Mouse (Mus musculus) hindbrain, embryonic 13.5 days (tissue): ENCODE measurements around the gene Cacnb4. TPM values are rescaled to one million over a fixed set of nuclear protein-coding genes. Genes with fewer than 3 reads are reported as not detected.

Source experiments
- ATAC-seq: fragments of 200-750 bp; cut with Nextera tagmentation; 2 replicates; pipeline ENCODE4 v1.8.0; 2017; ENCODE audit warnings: moderate TSS enrichment; ENCODE audit not compliant: low FRiP score
- H3K27ac ChIP-seq: fragments of 300-500 bp; sonication (generic); 2 replicates; pipeline ENCODE4 v1.5.1; 2015; ENCODE audit warnings: inconsistent platforms, mild to moderate bottlenecking, moderate library complexity
- H3K27me3 ChIP-seq: fragments of 300-500 bp; sonication (generic); 2 replicates; pipeline ENCODE4 v1.6.1; 2015; ENCODE audit warnings: mild to moderate bottlenecking, inconsistent platforms
- H3K36me3 ChIP-seq: fragments of 300-500 bp; sonication (generic); 2 replicates; pipeline ENCODE4 v1.6.1; 2015; ENCODE audit warnings: mild to moderate bottlenecking, inconsistent platforms
- H3K4me1 ChIP-seq: fragments of 300-500 bp; sonication (generic); replicated peaks from 2 replicates; pipeline ENCODE4 v1.6.1; 2015; ENCODE audit warnings: inconsistent platforms
- H3K4me2 ChIP-seq: fragments of 300-500 bp; sonication (generic); 2 replicates; pipeline ENCODE4 v1.6.1; 2015; ENCODE audit warnings: inconsistent platforms, mild to moderate bottlenecking, moderate library complexity
- H3K4me3 ChIP-seq: fragments of 300-500 bp; sonication (generic); 2 replicates; pipeline ENCODE4 v1.5.1; 2015; ENCODE audit warnings: mild to moderate bottlenecking, inconsistent platforms
- H3K9ac ChIP-seq: fragments of 300-500 bp; sonication (generic); 2 replicates; pipeline ENCODE4 v1.6.1; 2015; ENCODE audit warnings: mild to moderate bottlenecking, inconsistent platforms
- H3K9me3 ChIP-seq: fragments of 300-500 bp; sonication (generic); 2 replicates; pipeline ENCODE4 v1.6.1; 2016; ENCODE audit warnings: inconsistent platforms
- WGBS: fragments of 180-500 bp; shearing (Covaris S2); methylation state at CpG from one replicate; pipeline ENCODE4 v1.1.7; 2015; 5-methylcytosine and 5-hydroxymethylcytosine counted together
- polyA plus RNA-seq: library from polyadenylated mRNA; unstranded; fragments of >200 nt; fragmentation: Nextera tagmentation; extraction: Ambion mirVana; gene quantifications from 2 replicates; pipeline ENCODE4 v1.2.1, GENCODE M21; 2015

Gene Cacnb4
- polyA plus RNA-seq, 1 experiment from 2014 or later: 13.3 TPM

DNA sequence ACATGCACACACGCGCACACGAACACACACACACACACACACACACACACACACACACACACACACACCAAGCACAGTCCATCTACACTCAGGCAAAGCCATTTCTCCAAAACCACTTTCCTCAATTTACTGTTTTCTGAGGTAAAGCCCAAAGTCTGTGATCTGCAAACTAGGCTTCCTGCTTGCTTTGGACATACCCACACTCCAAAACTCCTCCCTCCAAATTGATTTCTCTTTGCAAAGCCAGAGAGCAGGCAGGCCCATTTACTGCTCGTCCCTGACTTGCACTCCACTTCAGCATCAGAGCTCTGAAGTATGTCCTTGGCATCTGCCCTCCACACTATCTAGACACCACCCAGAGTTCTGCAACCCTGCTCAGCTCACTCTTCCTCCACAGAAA lies 958 bp upstream of the Cacnb4 start:
- Histone ChIP-seq H3K4me3 (no peak overlapping the region), H3K27ac (no peak overlapping the region), H3K36me3 (no peaks in the 10 kb centered on the region), H3K9me3 (no peaks in the 10 kb centered on the region), H3K4me2 (no peak overlapping the region), H3K9ac (no peak overlapping the region), H3K4me1 (peaks cover 12% of the 10 kb centered on the region), H3K27me3 (peaks cover 25% of the 10 kb centered on the region)
- WGBS: 74% methylated on average over 3 of the region's 4 CpGs
- no peak for ATAC-seq

DNA sequence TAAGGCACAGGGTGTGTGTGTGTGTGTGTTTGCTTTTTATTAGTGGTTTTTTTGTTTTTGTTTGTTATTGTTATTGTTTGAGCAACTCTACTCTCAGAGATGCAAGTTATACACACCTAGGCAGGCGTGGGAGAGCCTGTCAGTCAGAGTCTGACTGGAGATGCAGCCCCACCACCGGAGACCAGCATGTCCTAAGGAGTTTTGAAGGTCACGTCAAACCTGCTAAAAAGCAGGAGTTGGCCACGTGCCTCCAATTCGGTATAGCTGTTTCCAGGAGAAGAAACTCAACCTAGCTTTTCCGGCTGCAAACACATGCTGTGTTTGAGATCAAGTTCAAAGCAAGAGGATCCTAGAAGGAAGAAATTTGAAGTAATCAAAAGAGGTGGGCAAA lies 277 bp upstream of the Cacnb4 start:
- WGBS: 13% methylated on average over 6 of the region's 6 CpGs
- H3K9ac ChIP-seq: peak overlapping the region; percentile 77; the same call in 1 of the 2 replicates

DNA sequence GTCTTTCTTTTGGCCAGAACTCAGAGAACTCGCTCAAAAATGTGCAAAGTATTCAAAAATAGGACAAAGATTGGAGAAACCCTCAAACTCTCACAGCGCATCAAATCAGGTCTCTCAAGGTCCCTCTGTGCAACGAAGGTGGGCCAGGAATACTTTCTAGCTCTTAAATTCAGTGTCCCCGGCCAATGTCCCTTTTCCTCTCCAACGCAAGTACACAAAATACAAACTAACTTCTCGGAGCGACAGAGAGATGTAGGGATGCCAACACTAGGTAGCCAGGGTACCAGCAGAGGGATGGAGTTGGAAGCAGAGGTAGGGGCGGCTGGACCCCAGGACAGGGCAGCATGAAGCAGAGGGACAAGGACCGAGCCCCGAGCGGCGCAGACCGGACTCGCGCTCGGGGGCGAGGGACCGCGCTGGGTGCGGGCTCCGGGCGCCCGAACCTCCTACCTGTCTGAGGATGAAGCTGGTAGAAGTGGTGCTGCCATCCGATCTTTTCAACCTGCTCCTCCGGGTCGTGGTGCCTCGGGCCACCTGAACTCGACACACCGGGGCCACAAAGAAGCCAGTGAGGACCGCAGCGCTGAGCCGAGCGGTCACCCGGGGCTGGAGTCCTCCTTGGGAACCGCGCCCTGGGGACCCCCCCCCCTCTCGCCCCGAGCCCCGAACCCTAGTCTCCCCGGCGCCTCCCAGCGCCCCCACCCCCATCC lies 1.2 kb downstream of the Cacnb4 start:
- H3K27ac ChIP-seq: no peak overlapping the region
- peak overlapping the region; percentile 77 for H3K9ac ChIP-seq
- peak overlapping the region; percentile 90 for H3K4me2 ChIP-seq
- no peaks in the 10 kb centered on the region for H3K36me3 ChIP-seq
- peaks cover 12% of the 10 kb centered on the region for H3K4me1 ChIP-seq
- no peaks in the 10 kb centered on the region for H3K9me3 ChIP-seq
- WGBS: under 1% methylated on average over 38 of the region's 42 CpGs
- peak; percentile 36 for ATAC-seq
- H3K4me3 ChIP-seq: peak overlapping the region; percentile 64
- H3K27me3 ChIP-seq: peaks cover 28% of the 10 kb centered on the region

More for the DNA sequence above, 277 bp upstream of the Cacnb4 start:
- H3K9me3 ChIP-seq: no peaks in the 10 kb centered on the region
- peak overlapping the region; percentile 64 for H3K4me3 ChIP-seq
- no peaks in the 10 kb centered on the region for H3K36me3 ChIP-seq
- H3K4me2 ChIP-seq: peak overlapping the region; percentile 90
- ATAC-seq: no peak; the same call in 1 of the 2 replicates
- H3K27me3 ChIP-seq: peaks cover 28% of the 10 kb centered on the region
- H3K4me1 ChIP-seq: peaks cover 12% of the 10 kb centered on the region
- no peak overlapping the region for H3K27ac ChIP-seq

DNA sequence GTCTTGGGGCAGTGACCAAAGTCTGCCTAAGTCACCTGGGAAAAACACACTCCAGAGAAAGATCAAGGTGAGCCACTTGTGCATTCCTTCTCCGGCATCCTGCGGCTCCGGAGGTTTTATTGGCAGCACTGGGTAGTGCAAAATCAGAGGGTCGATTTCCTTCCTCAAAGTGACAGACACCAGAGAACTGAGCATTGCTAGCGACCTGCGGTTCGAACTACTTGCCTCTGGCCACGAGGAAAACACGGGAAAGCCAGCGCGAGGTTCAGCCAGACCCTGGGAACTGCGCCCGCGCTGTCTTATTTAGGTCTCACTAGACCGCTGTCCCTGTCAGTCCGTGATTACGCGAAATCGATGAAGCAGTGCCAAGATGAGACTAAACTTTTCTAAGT lies 1.7 kb downstream of the Cacnb4 start:
- no peak overlapping the region for H3K9ac ChIP-seq
- 1% methylated on average over 19 of the region's 19 CpGs for WGBS
- peak overlapping the region; percentile 90 for H3K4me2 ChIP-seq

DNA sequence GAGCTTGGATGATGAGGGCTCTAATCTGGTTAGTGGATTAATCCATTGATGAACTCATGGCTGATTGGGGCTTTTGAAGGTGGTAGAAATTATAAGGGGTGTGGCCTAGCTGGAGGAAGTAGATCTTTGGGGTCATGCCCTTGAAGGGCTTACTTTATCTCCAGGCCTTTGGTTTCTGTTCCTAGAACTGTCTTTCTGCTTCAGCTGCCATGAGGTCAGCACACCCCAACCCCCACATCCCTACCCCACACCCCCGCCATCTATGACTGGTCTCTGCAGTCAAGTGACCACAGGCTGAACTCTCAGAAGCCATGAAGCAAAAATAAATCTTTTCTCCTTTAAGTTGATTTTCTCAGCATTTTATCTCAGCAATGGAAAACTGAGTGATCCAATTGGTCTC lies 3.5 kb downstream of the Cacnb4 start:
- no peak overlapping the region for H3K9ac ChIP-seq
- no peaks in the 10 kb centered on the region for H3K9me3 ChIP-seq
- peaks cover 28% of the 10 kb centered on the region for H3K27me3 ChIP-seq
- H3K4me3 ChIP-seq: no peak overlapping the region
- H3K36me3 ChIP-seq: no peaks in the 10 kb centered on the region
- no peak overlapping the region for H3K27ac ChIP-seq
- peaks cover 12% of the 10 kb centered on the region for H3K4me1 ChIP-seq
- no peak overlapping the region for H3K4me2 ChIP-seq
- no peak for ATAC-seq
- WGBS: 75% methylated on average over 1 of the region's 1 CpGs

More for the DNA sequence above, 1.7 kb downstream of the Cacnb4 start:
- H3K27me3 ChIP-seq: peaks cover 28% of the 10 kb centered on the region
- peak overlapping the region; percentile 64 for H3K4me3 ChIP-seq
- H3K27ac ChIP-seq: no peak overlapping the region
- H3K36me3 ChIP-seq: no peaks in the 10 kb centered on the region
- H3K4me1 ChIP-seq: peaks cover 12% of the 10 kb centered on the region
- H3K9me3 ChIP-seq: no peaks in the 10 kb centered on the region
- ATAC-seq: no peak

DNA sequence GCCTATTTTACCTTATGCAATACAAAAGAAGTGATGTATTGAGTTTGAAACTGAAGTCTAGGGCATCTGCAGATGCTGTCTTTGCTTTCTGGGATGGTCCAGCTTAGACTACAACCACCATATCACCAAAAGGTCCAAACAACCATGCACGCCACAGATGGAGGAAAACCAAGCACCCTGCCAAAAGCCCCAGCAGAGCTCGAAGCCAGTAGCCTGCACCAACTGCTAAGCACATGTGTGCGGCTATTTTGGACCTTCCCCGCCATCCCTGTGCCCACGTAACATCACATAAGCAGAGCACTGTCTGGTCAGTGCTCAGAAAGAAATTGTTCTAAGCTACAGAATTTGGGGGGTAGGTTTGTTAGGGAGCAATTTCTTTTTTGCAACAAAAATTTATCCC lies 5.9 kb downstream of the Cacnb4 start:
- Histone ChIP-seq H3K27me3 (peaks cover 23% of the 10 kb centered on the region), H3K4me1 (peaks cover 11% of the 10 kb centered on the region), H3K27ac (no peak overlapping the region), H3K9me3 (peaks cover 4% of the 10 kb centered on the region; the same call in 1 of the 2 replicates), H3K9ac (no peak overlapping the region), H3K4me3 (no peak overlapping the region), H3K4me2 (no peak overlapping the region), H3K36me3 (no peaks in the 10 kb centered on the region)
- ATAC-seq: no peak
- WGBS: 94% methylated on average over 5 of the region's 5 CpGs

DNA sequence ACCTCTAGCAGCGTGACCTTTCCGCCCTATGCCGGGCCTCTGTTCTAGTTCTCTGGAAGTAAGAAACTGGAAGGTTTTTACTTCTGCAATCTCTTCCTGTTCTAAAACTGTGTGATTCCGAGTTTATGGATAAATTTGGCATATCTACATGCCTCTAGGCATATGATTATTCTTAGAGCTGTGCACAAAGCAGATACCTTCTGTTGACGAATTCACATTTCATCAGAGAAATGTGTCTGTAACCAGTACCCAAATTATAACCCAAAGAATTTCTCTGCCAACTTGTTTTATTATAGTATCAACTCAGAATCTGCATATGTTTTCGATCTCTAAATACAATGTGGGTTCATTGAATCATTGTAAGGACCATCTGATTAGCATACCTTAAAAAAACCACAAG lies 8.2 kb downstream of the Cacnb4 start:
- no peaks in the 10 kb centered on the region for H3K36me3 ChIP-seq
- 91% methylated on average over 6 of the region's 6 CpGs for WGBS
- ATAC-seq: no peak
- H3K4me1 ChIP-seq: no peaks in the 10 kb centered on the region
- no peak overlapping the region for H3K4me3 ChIP-seq
- no peak overlapping the region for H3K27ac ChIP-seq
- H3K9me3 ChIP-seq: peaks cover 4% of the 10 kb centered on the region; the same call in 1 of the 2 replicates
- H3K4me2 ChIP-seq: no peak overlapping the region
- H3K9ac ChIP-seq: no peak overlapping the region
- H3K27me3 ChIP-seq: peaks cover 9% of the 10 kb centered on the region; the same call in 1 of the 2 replicates

DNA sequence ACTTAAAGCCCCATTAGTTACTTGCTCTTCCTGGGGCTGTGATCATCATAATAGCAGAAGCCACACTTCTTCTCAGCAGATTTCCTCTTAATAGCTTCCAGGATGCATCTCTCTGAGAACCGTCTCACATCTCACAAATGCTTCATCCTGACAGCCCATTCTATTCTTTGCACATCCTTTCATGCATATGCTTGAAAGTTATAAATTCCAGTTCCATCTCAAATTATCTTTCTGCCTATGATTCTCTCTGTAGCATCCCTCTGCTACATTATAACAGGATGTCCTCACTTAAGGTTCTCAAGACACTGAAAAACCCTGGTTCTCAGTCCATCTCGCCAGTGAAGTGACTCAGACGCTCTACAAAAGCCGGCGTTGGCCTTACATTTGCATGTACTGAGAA lies 19.9 kb downstream of the Cacnb4 start:
- ATAC-seq: no peak
- Histone ChIP-seq H3K27ac (no peak overlapping the region), H3K36me3 (no peaks in the 10 kb centered on the region), H3K4me3 (no peak overlapping the region), H3K4me2 (no peak overlapping the region), H3K4me1 (no peaks in the 10 kb centered on the region), H3K9ac (no peak overlapping the region), H3K27me3 (no peaks in the 10 kb centered on the region), H3K9me3 (no peaks in the 10 kb centered on the region)
- 88% methylated on average over 5 of the region's 5 CpGs for WGBS

DNA sequence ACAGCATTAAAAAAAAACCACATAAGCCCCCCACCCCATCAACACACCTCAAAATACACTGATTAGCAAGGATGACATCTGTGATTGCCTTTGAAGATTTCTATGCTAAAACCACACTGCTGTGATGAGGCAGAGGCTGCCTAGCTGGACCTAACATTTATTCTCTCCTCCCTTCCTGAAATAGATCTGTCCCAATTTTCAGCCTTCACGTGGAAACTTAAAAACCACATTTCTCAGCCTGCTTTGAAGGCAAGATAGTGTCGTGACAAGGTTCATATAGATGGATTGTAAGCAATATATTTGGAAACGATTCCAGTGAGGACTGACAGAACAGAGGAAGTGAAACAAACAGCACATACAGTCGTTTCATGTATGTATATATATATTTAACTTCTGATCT lies 22.1 kb downstream of the Cacnb4 start:
- Histone ChIP-seq H3K4me3 (no peak overlapping the region), H3K4me1 (no peaks in the 10 kb centered on the region), H3K9me3 (no peaks in the 10 kb centered on the region), H3K9ac (no peak overlapping the region), H3K4me2 (no peak overlapping the region), H3K27ac (no peak overlapping the region), H3K27me3 (no peaks in the 10 kb centered on the region), H3K36me3 (no peaks in the 10 kb centered on the region)
- WGBS: 75% methylated on average over 4 of the region's 4 CpGs
- ATAC-seq: no peak

DNA sequence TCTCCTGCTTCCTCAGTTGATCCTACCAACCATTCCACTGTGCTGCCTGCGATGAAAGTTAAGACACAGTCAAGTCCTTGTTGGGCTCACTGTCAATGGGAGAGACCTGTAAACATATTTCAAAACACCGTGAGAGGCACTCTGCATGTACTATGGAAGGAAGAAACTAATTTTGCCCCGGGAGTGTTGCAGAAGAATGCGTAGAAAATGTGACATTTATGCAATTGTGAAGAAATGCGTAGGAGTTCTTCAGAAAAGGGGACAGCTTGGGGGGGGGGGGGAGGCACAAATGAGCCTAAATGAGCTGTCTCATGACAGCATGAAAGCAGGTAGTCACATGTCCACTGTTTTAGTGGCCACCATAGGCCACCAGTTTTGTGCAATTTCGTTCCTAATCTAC lies 25.1 kb downstream of the Cacnb4 start:
- ATAC-seq: no peak
- H3K36me3 ChIP-seq: no peaks in the 10 kb centered on the region
- no peak overlapping the region for H3K4me2 ChIP-seq
- 81% methylated on average over 6 of the region's 6 CpGs for WGBS
- no peaks in the 10 kb centered on the region for H3K27me3 ChIP-seq
- H3K4me1 ChIP-seq: no peaks in the 10 kb centered on the region
- no peak overlapping the region for H3K9ac ChIP-seq
- no peak overlapping the region for H3K27ac ChIP-seq
- no peaks in the 10 kb centered on the region for H3K9me3 ChIP-seq
- H3K4me3 ChIP-seq: no peak overlapping the region

DNA sequence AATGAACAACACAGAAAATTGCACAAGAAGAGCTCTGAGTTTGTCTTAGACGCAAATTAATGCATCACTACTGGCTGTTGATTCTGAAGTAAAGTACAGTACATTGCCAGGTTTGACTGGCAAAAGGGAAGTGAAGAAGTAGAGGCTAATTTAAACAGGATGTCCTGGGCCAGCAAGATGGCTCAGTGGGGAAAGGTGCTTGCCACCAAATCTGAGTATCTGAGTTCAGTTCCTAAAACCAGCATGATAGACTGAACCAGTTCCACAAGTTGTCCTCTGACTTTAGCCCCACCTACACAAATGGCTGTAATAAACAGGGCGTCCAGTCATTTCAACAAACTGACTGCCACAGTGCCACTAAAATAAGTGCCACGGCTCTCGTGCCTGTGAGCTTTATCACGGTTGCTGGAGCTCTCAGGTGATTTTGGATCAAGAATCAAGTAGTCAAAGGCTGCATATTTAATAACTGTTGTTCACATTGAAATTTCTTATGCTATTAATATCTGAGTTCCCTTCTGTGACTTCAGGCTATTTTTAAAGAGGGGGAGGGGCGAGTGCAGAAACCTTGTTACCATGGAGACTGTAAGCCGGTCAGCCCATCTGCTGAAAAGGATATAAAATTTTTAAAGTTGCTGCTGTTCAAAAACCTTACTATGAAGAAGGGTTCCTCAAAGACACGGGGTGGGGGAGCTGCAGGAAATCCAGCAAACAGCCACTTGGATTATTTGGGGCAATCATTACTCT lies 29.2 kb downstream of the Cacnb4 start:
- ATAC-seq: no peak
- Histone ChIP-seq H3K9me3 (no peaks in the 10 kb centered on the region), H3K4me2 (no peak overlapping the region), H3K4me1 (no peaks in the 10 kb centered on the region), H3K4me3 (no peak overlapping the region), H3K9ac (no peak overlapping the region), H3K27me3 (no peaks in the 10 kb centered on the region), H3K27ac (no peak overlapping the region), H3K36me3 (no peaks in the 10 kb centered on the region)
- WGBS: 79% methylated on average over 8 of the region's 8 CpGs

DNA sequence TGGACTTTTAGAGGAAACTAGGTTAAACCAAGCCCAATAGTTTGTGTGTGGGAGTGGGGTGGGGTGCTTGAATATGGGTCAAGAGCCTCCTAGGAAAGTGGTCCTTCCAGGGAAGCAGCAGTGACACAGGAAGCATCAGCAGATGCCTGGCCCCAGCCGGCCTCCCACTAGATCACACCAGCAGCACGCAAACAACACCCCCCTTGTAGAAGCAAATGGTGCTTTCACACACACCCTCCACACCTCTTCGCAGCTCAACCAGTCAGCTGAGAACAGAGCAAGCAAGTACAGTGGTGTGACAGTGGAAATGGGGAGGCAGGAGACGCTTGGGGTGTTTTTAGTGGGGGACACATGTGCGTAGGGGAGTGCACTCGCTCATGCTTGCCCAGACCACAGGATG lies 33.0 kb downstream of the Cacnb4 start:
- Histone ChIP-seq H3K4me1 (no peaks in the 10 kb centered on the region), H3K36me3 (no peaks in the 10 kb centered on the region), H3K27ac (no peak overlapping the region), H3K9ac (no peak overlapping the region), H3K4me2 (no peak overlapping the region), H3K9me3 (no peaks in the 10 kb centered on the region), H3K4me3 (no peak overlapping the region), H3K27me3 (no peaks in the 10 kb centered on the region)
- 87% methylated on average over 6 of the region's 6 CpGs for WGBS
- ATAC-seq: no peak

DNA sequence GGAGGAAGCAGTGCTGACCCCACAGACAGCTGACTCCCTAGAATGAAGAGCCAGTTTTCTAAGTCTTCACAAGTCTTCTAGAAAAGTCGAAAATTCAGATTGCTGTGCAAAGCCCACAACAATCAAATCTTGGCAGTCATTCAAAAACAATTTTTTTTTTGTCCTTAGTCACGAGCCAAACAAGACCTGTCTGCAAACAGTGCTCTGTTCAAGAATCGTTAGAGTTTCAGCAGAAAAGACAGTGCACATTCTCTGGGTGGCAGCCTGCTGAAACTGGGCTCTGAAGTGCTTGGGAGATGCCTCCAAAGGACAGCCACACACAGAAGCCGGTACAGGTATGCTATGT lies 37.1 kb downstream of the Cacnb4 start:
- 64% methylated on average over 4 of the region's 4 CpGs for WGBS
- 0 out of 2 replicates have a peak, but pooled peaks cover 4% of the 10 kb centered on the region for H3K27me3 ChIP-seq
- no peak for ATAC-seq
- H3K36me3 ChIP-seq: no peaks in the 10 kb centered on the region
- H3K4me3 ChIP-seq: no peak overlapping the region
- no peak overlapping the region for H3K27ac ChIP-seq
- no peaks in the 10 kb centered on the region for H3K9me3 ChIP-seq
- no peak overlapping the region for H3K4me2 ChIP-seq
- H3K4me1 ChIP-seq: peaks cover 11% of the 10 kb centered on the region
- no peak overlapping the region for H3K9ac ChIP-seq
